Mouse (Mus musculus) ES-Bruce4 (cell line): ENCODE results near the gene Ypel4. TPM values are rescaled to one million over a fixed set of nuclear protein-coding genes. Genes with fewer than 3 reads are reported as not detected.

Experiments used
- H3K27ac ChIP-seq: 2 replicates; pipeline ENCODE4 v1.5.1; 2012; ENCODE audit warnings: low read length, inconsistent platforms; ENCODE audit not compliant: insufficient read depth
- H3K27me3 ChIP-seq: 2 replicates; pipeline ENCODE4 v1.6.1; 2012; ENCODE audit warnings: mild to moderate bottlenecking, low read length, inconsistent platforms; ENCODE audit not compliant: control insufficient read depth, poor library complexity, insufficient read depth, severe bottlenecking
- H3K36me3 ChIP-seq: 2 replicates; pipeline ENCODE4 v1.6.1; 2012; ENCODE audit warnings: inconsistent platforms, mild to moderate bottlenecking, low read length, moderate library complexity; ENCODE audit not compliant: control insufficient read depth, poor library complexity, insufficient read depth, severe bottlenecking
- H3K4me1 ChIP-seq: one replicate; pipeline ENCODE4 v1.8.1; 2011; ENCODE audit warnings: low read length; ENCODE audit not compliant: control insufficient read depth, insufficient read depth
- H3K4me3 ChIP-seq: 2 replicates; pipeline ENCODE4 v1.5.1; 2011; ENCODE audit warnings: low read depth, mild to moderate bottlenecking, low read length
- H3K9ac ChIP-seq: 2 replicates; pipeline ENCODE4 v1.6.1; 2012; ENCODE audit warnings: low read depth, mild to moderate bottlenecking, inconsistent platforms; ENCODE audit not compliant: poor library complexity, severe bottlenecking
- H3K9me3 ChIP-seq: replicated peaks from 2 replicates; pipeline ENCODE4 v1.6.1; 2012; ENCODE audit warnings: mild to moderate bottlenecking, low read length, inconsistent platforms; ENCODE audit not compliant: control insufficient read depth, poor library complexity, insufficient read depth, severe bottlenecking
- CTCF ChIP-seq: IDR thresholded peaks from one replicate; pipeline ENCODE4 v1.8.1; 2011; ENCODE audit warnings: low read depth, low read length
- EP300 ChIP-seq: IDR thresholded peaks from 2 replicates; pipeline ENCODE4 v1.6.1; 2011; ENCODE audit warnings: low read depth, low read length; ENCODE audit not compliant: insufficient read depth
- POLR2A ChIP-seq: IDR thresholded peaks from one replicate; pipeline ENCODE4 v1.8.1; 2011; ENCODE audit warnings: low read length; ENCODE audit not compliant: insufficient read depth
- polyA plus RNA-seq: library from polyadenylated mRNA; stranded (reverse); fragments of >200 nt; gene quantifications from 2 replicates; pipeline ENCODE4 v1.2.4, GENCODE M21; 2011; ENCODE audit warnings: low read depth; ENCODE audit not compliant: missing spikeins, insufficient read depth, insufficient read length

Ypel4 gene
- polyA plus RNA-seq, 1 experiment = 0.73 TPM

- no peak overlapping the region for H3K4me3 ChIP-seq
- H3K27ac ChIP-seq = no peak overlapping the region
- H3K27me3 ChIP-seq = no peaks in the 10 kb centered on the region; the same call in 1 of the 2 replicates
- no peaks in the 10 kb centered on the region for H3K36me3 ChIP-seq
- no peak for TF ChIP-seq EP300
- TF ChIP-seq CTCF = no peak
- TF ChIP-seq POLR2A = no peak
- no peaks in the 10 kb centered on the region for H3K9me3 ChIP-seq
- no peak overlapping the region for H3K9ac ChIP-seq
- H3K4me1 ChIP-seq = no peaks in the 10 kb centered on the region
Measured at GRCm38 (mm10) chr2:84783315-84783714, 49.5 kb downstream of the Ypel4 start.

- Histone ChIP-seq H3K4me1 (no peaks in the 10 kb centered on the region), H3K27me3 (no peaks in the 10 kb centered on the region; the same call in 1 of the 2 replicates), H3K36me3 (no peaks in the 10 kb centered on the region), H3K4me3 (no peak overlapping the region), H3K27ac (no peak overlapping the region), H3K9me3 (no peaks in the 10 kb centered on the region), H3K9ac (no peak overlapping the region)
- TF ChIP-seq CTCF (no peak), EP300 (no peak), POLR2A (no peak)
Measured at GRCm38 (mm10) chr2:84783840-84784566, 50.1 kb downstream of the Ypel4 start.

Other genes with a start within 250 kb of the Ypel4 start
- gene Ctnnd1, start 83.3 kb upstream of the Ypel4 start, polyA plus RNA-seq = 239 and 247 TPM in 2 replicates
- 1.2 and 2.2 TPM in 2 replicates for gene Btbd18, start 75.0 kb upstream of the Ypel4 start, polyA plus RNA-seq
- gene Selenoh, start 63.3 kb upstream of the Ypel4 start, polyA plus RNA-seq = 194 and 215 TPM in 2 replicates
- gene Gm28635, start 56.0 kb upstream of the Ypel4 start, polyA plus RNA-seq = not detected in 2 replicates
- gene Med19, start 55.7 kb upstream of the Ypel4 start, polyA plus RNA-seq = 66.1 and 66.6 TPM in 2 replicates
- 63.5 and 69.6 TPM in 2 replicates for gene Tmx2, start 54.9 kb upstream of the Ypel4 start, polyA plus RNA-seq
- gene Zdhhc5, start 18.9 kb upstream of the Ypel4 start, polyA plus RNA-seq = 39.6 and 42.4 TPM in 2 replicates
- gene Clp1, start 6.7 kb upstream of the Ypel4 start, polyA plus RNA-seq = 32.9 and 34.9 TPM in 2 replicates
- 9.9 and 10.3 TPM in 2 replicates for gene Gm19426, start 9.6 kb downstream of the Ypel4 start, polyA plus RNA-seq
- 17.2 and 19.2 TPM in 2 replicates for gene Serping1, start 41.4 kb downstream of the Ypel4 start, polyA plus RNA-seq
- gene Ube2l6, start 64.8 kb downstream of the Ypel4 start, polyA plus RNA-seq = 12.6 and 14.3 TPM in 2 replicates
- 2.6 and 2.8 TPM in 2 replicates for gene Smtnl1, start 88.6 kb downstream of the Ypel4 start, polyA plus RNA-seq
- gene Timm10, start 92.9 kb downstream of the Ypel4 start, polyA plus RNA-seq = 40.8 and 47.3 TPM in 2 replicates
- 11.5 and 12.3 TPM in 2 replicates for gene Slc43a1, start 104.8 kb downstream of the Ypel4 start, polyA plus RNA-seq
- gene Rtn4rl2, start 152.7 kb downstream of the Ypel4 start, polyA plus RNA-seq = not detected in 2 replicates
- gene Slc43a3, start 202.5 kb downstream of the Ypel4 start, polyA plus RNA-seq = 4.4 and 4.9 TPM in 2 replicates
- gene Prg2, start 246.4 kb downstream of the Ypel4 start, polyA plus RNA-seq = not detected in 2 replicates